Mouse (Mus musculus): ENCODE data around the gene Timmdc1. TPM values are rescaled to one million over a fixed set of nuclear protein-coding genes. Genes with fewer than 3 reads are reported as not detected.
A peak's percentile ranks its signal among the peaks of the same experiment; 100 is the strongest.
"Not testable (repeated sequence)": the region's sequence is repeated elsewhere in the genome, so short reads cannot be mapped to it uniquely, and the experiment has no call there.

Gene Timmdc1
- total RNA-seq, 2 experiments from 2014 or later = 28.5 to 28.8 TPM

GRCm38 (mm10) chr16:38506041-38506634 is 16.3 kb downstream of the Timmdc1 start:
- intact Hi-C loops (cut with DNase I) = loop anchor here (2.0 kb wide), 1 partner anchor 161 kb away; no protein-coding TSS in a partner anchor
- DNase-seq (ENCODE audit: extremely low spot score in 1 of 2, low spot score in 2 of 2) = peak; percentile 57 to 66

GRCm38 (mm10) chr16:38503528-38503927 is 18.9 kb downstream of the Timmdc1 start:
- intact Hi-C loops (cut with DNase I) = no loop called here
- DNase-seq (ENCODE audit: extremely low spot score in 1 of 2, low spot score in 2 of 2) = no peak

GRCm38 (mm10) chr16:38502469-38502868 is 20.0 kb downstream of the Timmdc1 start:
- intact Hi-C loops (cut with DNase I) = no loop called here
- no peak for DNase-seq (ENCODE audit: extremely low spot score in 1 of 2, low spot score in 2 of 2)

- DNase-seq (ENCODE audit: extremely low spot score in 1 of 2, low spot score in 2 of 2) = no peak
- intact Hi-C loops (cut with DNase I) = no loop called here
Measured at GRCm38 (mm10) chr16:38496604-38497140, 25.8 kb downstream of the Timmdc1 start.

- no peak for DNase-seq (ENCODE audit: extremely low spot score in 1 of 2, low spot score in 2 of 2)
- intact Hi-C loops (cut with DNase I) = no loop called here
Measured at GRCm38 (mm10) chr16:38493890-38494289, 28.6 kb downstream of the Timmdc1 start.

GRCm38 (mm10) chr16:38492551-38492950 is 29.9 kb downstream of the Timmdc1 start:
- DNase-seq (ENCODE audit: extremely low spot score in 1 of 2, low spot score in 2 of 2) = no peak
- intact Hi-C loops (cut with DNase I) = no loop called here

GRCm38 (mm10) chr16:38483582-38484309 is 38.7 kb downstream of the Timmdc1 start:
- intact Hi-C loops (cut with DNase I) = no loop called here
- DNase-seq (ENCODE audit: extremely low spot score in 1 of 2, low spot score in 2 of 2) = no peak

GRCm38 (mm10) chr16:38482780-38483562 is 39.5 kb downstream of the Timmdc1 start:
- DNase-seq (ENCODE audit: extremely low spot score in 1 of 2, low spot score in 2 of 2) = peak in 1 of 2 experiments; percentile 45
- intact Hi-C loops (cut with DNase I) = no loop called here

- no peak for DNase-seq (ENCODE audit: extremely low spot score in 1 of 2, low spot score in 2 of 2)
- intact Hi-C loops (cut with DNase I) = no loop called here
Measured at GRCm38 (mm10) chr16:38481327-38481726, 41.1 kb downstream of the Timmdc1 start.

GRCm38 (mm10) chr16:38478296-38478695 is 44.2 kb downstream of the Timmdc1 start:
- DNase-seq (ENCODE audit: extremely low spot score in 1 of 2, low spot score in 2 of 2) = no peak
- intact Hi-C loops (cut with DNase I) = no loop called here

GRCm38 (mm10) chr16:38477241-38477608 is 45.2 kb downstream of the Timmdc1 start:
- intact Hi-C loops (cut with DNase I); DNase-seq (ENCODE audit: extremely low spot score in 1 of 2, low spot score in 2 of 2): not testable (repeated sequence)

GRCm38 (mm10) chr16:38476312-38477240 is 45.9 kb downstream of the Timmdc1 start:
- intact Hi-C loops (cut with DNase I) = no loop called here
- DNase-seq (ENCODE audit: extremely low spot score in 1 of 2, low spot score in 2 of 2) = peak in 1 of 2 experiments; percentile 51

GRCm38 (mm10) chr16:38475681-38476311 is 46.7 kb downstream of the Timmdc1 start:
- DNase-seq (ENCODE audit: extremely low spot score in 1 of 2, low spot score in 2 of 2) = no peak
- intact Hi-C loops (cut with DNase I) = no loop called here

- intact Hi-C loops (cut with DNase I) = no loop called here
- DNase-seq (ENCODE audit: extremely low spot score in 1 of 2, low spot score in 2 of 2) = no peak
Measured at GRCm38 (mm10) chr16:38474677-38475286, 47.7 kb downstream of the Timmdc1 start.

GRCm38 (mm10) chr16:38473661-38474060 is 48.8 kb downstream of the Timmdc1 start:
- DNase-seq (ENCODE audit: extremely low spot score in 1 of 2, low spot score in 2 of 2) = no peak
- intact Hi-C loops (cut with DNase I) = no loop called here

- intact Hi-C loops (cut with DNase I) = no loop called here
- DNase-seq (ENCODE audit: extremely low spot score in 1 of 2, low spot score in 2 of 2) = no peak
Measured at GRCm38 (mm10) chr16:38472507-38472873, 50.0 kb downstream of the Timmdc1 start.

- intact Hi-C loops (cut with DNase I) = no loop called here
- no peak for DNase-seq (ENCODE audit: extremely low spot score in 1 of 2, low spot score in 2 of 2)
Measured at GRCm38 (mm10) chr16:38471697-38472506, 50.6 kb downstream of the Timmdc1 start.

Measured in left cerebral cortex, postnatal 10 days (tissue).